Mouse (Mus musculus) E14TG2a.4 (cell line): ENCODE measurements around the gene Gm49336.

Experiments used
- CTCF ChIP-seq: conservative IDR thresholded peaks from 2 replicates; pipeline ENCODE4 v1.5.1; 2014; ENCODE audit warnings: low read length
- NANOG ChIP-seq: IDR thresholded peaks from 2 replicates; pipeline ENCODE4 v1.6.1; 2014; ENCODE audit warnings: borderline replicate concordance, low read length, mixed read lengths
- POU5F1 ChIP-seq: IDR thresholded peaks from 2 replicates; pipeline ENCODE4 v1.6.1; 2014; ENCODE audit warnings: low read length, borderline replicate concordance

GRCm38 (mm10) chr14:60251281-60252003 lies at the start of gene Gm49336, which contains the start of gene Nupl1:
- TF ChIP-seq CTCF: no peak
- TF ChIP-seq POU5F1: no peak
- no peak for TF ChIP-seq NANOG
